Mouse (Mus musculus) ES-E14 (cell line): ENCODE results near the gene Fam83g. TPM values are rescaled to one million over a fixed set of nuclear protein-coding genes. Genes with fewer than 3 reads are reported as not detected.

Experiments used
- DNase-seq: peaks from one replicate; pipeline ENCODE4 v3.0.0-alpha.2; 2013; ENCODE audit warnings: low read depth, low spot score
- H3K27ac ChIP-seq: 2 replicates; pipeline ENCODE4 v1.5.1; 2012; ENCODE audit warnings: low read depth, mild to moderate bottlenecking, low read length, moderate library complexity, mixed read lengths; ENCODE audit not compliant: poor library complexity, insufficient read depth, severe bottlenecking
- H3K36me3 ChIP-seq: 2 replicates; pipeline ENCODE4 v1.6.1; 2012; ENCODE audit warnings: mild to moderate bottlenecking, low read length, moderate library complexity, mixed read lengths; ENCODE audit not compliant: control insufficient read depth, poor library complexity, insufficient read depth, severe bottlenecking
- H3K4me1 ChIP-seq, 2 experiments: fragments of 150-350 bp in 1 of 2; sonication (generic) in 1 of 2; 2 replicates each; pipeline ENCODE4 v1.6.1; 2012; ENCODE audit warnings: low read length in 2 of 2, mild to moderate bottlenecking in 1 of 2, mixed read lengths in 1 of 2; ENCODE audit not compliant: control insufficient read depth in 2 of 2, insufficient read depth in 2 of 2, poor library complexity in 1 of 2
- H3K4me3 ChIP-seq, 2 experiments: fragments of 150-350 bp in 1 of 2; sonication (generic) in 1 of 2; 2 replicates each; pipeline ENCODE4 v1.5.1; 2012; ENCODE audit warnings: low read length in 2 of 2, low read depth in 1 of 2, mild to moderate bottlenecking in 1 of 2, mixed read lengths in 1 of 2; ENCODE audit not compliant: insufficient read depth in 1 of 2, poor library complexity in 1 of 2, severe bottlenecking in 1 of 2
- H3K9ac ChIP-seq: 2 replicates; pipeline ENCODE4 v1.6.1; 2012; ENCODE audit warnings: low read depth, mild to moderate bottlenecking, low read length, mixed read lengths; ENCODE audit not compliant: poor library complexity, insufficient read depth, severe bottlenecking
- H3K9me3 ChIP-seq: fragments of 150-350 bp; sonication (generic); 2 replicates; pipeline ENCODE4 v1.6.1; 2012; ENCODE audit warnings: low read depth, mild to moderate bottlenecking, low read length; ENCODE audit not compliant: control insufficient read depth, insufficient read depth
- CHD2 ChIP-seq: IDR thresholded peaks from 2 replicates; pipeline ENCODE4 v1.6.1; 2014; ENCODE audit warnings: mild to moderate bottlenecking, low read depth, low read length, inconsistent platforms
- HCFC1 ChIP-seq: IDR thresholded peaks from 2 replicates; pipeline ENCODE4 v1.6.1; 2012; ENCODE audit warnings: low read length, inconsistent platforms, borderline replicate concordance; ENCODE audit not compliant: insufficient read depth
- MAFK ChIP-seq: IDR thresholded peaks from 2 replicates; pipeline ENCODE4 v1.6.1; 2014; ENCODE audit warnings: mild to moderate bottlenecking, low read depth, low read length, inconsistent platforms; ENCODE audit not compliant: insufficient read depth
- ZC3H11A ChIP-seq: IDR thresholded peaks from 2 replicates; pipeline ENCODE4 v1.6.1; 2012; ENCODE audit warnings: low read depth, mild to moderate bottlenecking, inconsistent platforms, low read length, borderline replicate concordance
- ZNF384 ChIP-seq: IDR thresholded peaks from 2 replicates; pipeline ENCODE4 v1.6.1; 2012; ENCODE audit warnings: low read depth, low read length, inconsistent platforms
- in situ Hi-C, 2 experiments: fragments of 600-800 bp; cut with MboI; formaldehyde crosslinking; loops; one replicate each; pipeline ENCODE4 v1.15.1; 2025; ENCODE audit warnings: low sequenced_read_pairs in 2 of 2, inconsistent platforms in 1 of 2; ENCODE audit not compliant: unreplicated experiment in 2 of 2
- total RNA-seq: library from RNA; depleted of rRNA; stranded (reverse); fragments of 300-350 nt; gene quantifications from 2 replicates; pipeline ENCODE4 v1.2.3, GENCODE M21; 2012

Fam83g gene
- total RNA-seq, 1 experiment, result 9.4 TPM

DNA sequence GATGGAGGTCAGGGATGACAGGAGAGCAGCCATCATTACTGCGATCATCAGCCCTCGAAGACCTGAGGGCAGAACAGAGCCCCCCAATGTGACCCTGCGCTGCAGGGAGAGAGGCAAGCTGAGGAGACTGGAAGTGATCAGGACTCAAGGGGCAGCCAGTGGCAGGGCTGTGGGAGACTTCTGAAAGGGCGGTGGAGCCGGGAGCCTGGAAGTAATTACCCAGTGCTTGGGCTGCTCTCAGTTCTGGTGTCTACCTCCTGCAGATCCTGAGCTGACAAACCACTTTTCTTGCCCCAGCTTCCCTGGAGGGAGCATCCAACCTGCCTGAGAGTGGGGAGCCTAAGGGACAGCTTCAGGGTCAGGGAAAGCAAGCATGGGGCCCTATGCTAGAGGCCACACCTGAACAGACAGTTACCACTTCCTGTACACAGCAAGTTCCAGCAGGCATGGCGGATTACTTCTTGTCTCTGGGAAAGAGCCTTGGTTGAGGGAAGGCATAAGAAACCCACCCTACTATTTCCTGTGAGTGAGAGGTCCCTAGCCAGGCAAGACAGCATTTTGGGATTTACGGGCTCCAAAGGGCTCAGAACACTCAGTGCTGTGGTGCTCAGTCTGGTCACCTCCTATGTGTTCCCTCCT lies 7.6 kb upstream of the Fam83g start:
- DNase-seq, result no peak
- in situ Hi-C loops, result no loop called here
- Histone ChIP-seq H3K9ac (no peak overlapping the region), H3K27ac (no peak overlapping the region), H3K4me3 (no peak overlapping the region), H3K36me3 (no peaks in the 10 kb centered on the region), H3K9me3 (no peaks in the 10 kb centered on the region), H3K4me1 (peaks cover 4 to 18% of the 10 kb centered on the region in 2 experiments; a peak in 3 of 4 replicates)
- TF ChIP-seq ZNF384, result no peak
- TF ChIP-seq HCFC1, result no peak
- TF ChIP-seq CHD2, result no peak
- no peak for TF ChIP-seq MAFK
- TF ChIP-seq ZC3H11A, result no peak

DNA sequence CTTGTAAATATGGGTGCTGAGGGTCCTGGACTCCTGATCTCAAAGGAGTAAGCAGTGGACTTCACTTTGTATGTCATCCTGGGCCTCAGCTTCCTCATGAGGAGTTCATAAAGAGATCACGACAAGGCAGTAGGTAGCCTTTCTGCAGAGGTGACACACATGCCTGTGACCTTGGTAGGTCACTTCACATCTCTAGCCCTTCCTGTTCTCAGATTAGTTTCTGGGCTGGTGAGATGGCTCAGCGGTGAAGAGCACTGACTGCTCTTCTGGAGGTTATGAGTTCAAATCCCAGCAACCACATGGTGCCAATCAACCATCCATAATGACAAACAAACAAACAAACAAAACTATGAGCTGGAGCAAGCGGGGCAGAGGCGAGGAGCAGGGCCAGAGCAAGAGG lies 6.2 kb upstream of the Fam83g start:
- peaks cover 4 to 18% of the 10 kb centered on the region in 2 experiments; a peak in 3 of 4 replicates for H3K4me1 ChIP-seq
- TF ChIP-seq ZNF384, result no peak

DNA sequence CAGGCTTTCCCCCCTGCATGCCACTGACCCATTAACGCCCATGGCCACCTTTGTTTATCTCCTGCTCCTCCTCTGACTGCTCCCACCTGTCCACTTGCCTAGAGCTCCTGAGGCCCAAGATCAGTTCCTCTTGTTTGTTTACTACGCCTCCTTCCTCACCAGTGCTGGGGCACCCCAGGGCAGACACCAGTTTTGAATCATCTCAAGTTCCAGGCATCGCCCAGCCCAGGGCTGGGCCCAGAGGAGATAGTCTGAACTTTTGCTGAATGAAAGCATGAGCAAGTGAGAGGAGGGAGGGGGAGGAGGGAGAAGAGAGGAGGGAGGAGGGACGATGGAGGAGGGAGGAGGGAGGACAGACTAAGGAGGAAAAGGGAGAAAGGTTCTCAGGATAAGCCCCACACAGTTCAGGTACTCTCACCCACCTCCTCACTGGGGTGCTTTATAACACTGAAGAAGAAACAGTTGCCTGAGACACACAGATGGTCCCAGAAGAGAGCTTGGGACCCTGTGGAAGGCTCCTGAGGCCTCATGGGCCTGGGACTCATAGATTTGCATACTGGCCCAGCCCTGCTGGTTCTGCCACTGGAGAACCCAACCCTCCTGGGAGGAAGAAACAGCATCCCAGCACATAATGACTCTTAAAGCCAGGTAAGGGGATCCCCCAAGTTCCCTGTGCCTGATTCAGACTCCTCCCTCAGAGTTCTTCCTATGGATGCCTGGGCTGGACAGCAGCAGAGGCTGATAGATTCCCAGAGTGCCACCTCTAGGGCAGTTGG lies 4.6 kb upstream of the Fam83g start:
- Histone ChIP-seq H3K36me3 (no peaks in the 10 kb centered on the region), H3K9me3 (no peaks in the 10 kb centered on the region), H3K27ac (no peak overlapping the region), H3K9ac (no peak overlapping the region), H3K4me1 (peaks cover 4 to 15% of the 10 kb centered on the region in 2 experiments; a peak in 3 of 4 replicates), H3K4me3 (no peak overlapping the region)
- DNase-seq, result no peak
- TF ChIP-seq CHD2 (no peak), ZNF384 (no peak), MAFK (no peak), HCFC1 (no peak), ZC3H11A (no peak)
- in situ Hi-C loops, result no loop called here

More for the DNA sequence above, 6.2 kb upstream of the Fam83g start:
- no peak overlapping the region for H3K9ac ChIP-seq
- H3K4me3 ChIP-seq, result no peak overlapping the region
- no peaks in the 10 kb centered on the region for H3K9me3 ChIP-seq
- DNase-seq, result no peak
- in situ Hi-C loops, result no loop called here
- no peak overlapping the region for H3K27ac ChIP-seq
- no peaks in the 10 kb centered on the region for H3K36me3 ChIP-seq

DNA sequence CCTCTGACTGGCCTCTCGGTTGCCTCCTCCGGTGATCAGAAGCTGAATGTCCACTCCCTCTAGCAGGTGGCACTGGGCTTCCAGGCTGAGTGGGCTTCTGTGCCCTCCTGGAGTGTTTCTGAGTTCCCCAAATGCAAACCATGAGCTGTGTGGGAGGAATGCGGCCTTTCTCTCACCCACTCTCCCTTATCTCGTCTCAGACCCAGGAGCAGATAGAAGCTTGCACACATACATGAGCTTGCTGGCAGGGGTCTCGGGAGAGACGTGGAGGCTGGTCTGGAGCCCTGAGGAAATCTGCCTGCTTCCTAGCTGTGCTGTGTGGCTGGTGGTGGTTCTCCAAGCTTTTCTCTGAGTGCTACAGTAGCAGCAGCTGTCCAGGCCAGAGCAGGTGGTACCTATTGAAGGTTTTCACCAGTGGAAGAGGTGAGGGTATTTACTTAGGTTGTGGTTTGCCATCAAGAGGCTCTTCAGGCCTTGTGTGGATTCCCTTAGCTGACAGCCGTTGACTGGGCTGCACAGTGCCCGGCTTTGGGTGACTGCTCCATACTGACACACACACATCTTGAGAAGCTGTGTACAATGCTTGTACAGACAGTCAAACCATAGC lies 1.3 kb downstream of the Fam83g start:
- no peaks in the 10 kb centered on the region for H3K9me3 ChIP-seq
- H3K4me1 ChIP-seq, result peaks cover 3 to 15% of the 10 kb centered on the region in 2 experiments; a peak in 1 of 4 replicates
- no peaks in the 10 kb centered on the region for H3K36me3 ChIP-seq
- TF ChIP-seq HCFC1, result no peak
- TF ChIP-seq MAFK, result no peak
- TF ChIP-seq ZC3H11A, result no peak
- TF ChIP-seq ZNF384, result no peak
- no peak for TF ChIP-seq CHD2
- H3K9ac ChIP-seq, result peak overlapping the region; percentile 56; the same call in 1 of the 2 replicates
- DNase-seq, result no peak
- H3K27ac ChIP-seq, result no peak overlapping the region
- in situ Hi-C loops, result no loop called here
- H3K4me3 ChIP-seq, result peak overlapping the region; percentile 71 to 89; a peak in 3 of 4 replicates
